Mouse (Mus musculus): ENCODE results near the gene Tet1. TPM values are rescaled to one million over a fixed set of nuclear protein-coding genes. Genes with fewer than 3 reads are reported as not detected.

Tet1 gene
- polyA plus RNA-seq, 1 experiment from 2014 or later, result 2.3 TPM

DNA sequence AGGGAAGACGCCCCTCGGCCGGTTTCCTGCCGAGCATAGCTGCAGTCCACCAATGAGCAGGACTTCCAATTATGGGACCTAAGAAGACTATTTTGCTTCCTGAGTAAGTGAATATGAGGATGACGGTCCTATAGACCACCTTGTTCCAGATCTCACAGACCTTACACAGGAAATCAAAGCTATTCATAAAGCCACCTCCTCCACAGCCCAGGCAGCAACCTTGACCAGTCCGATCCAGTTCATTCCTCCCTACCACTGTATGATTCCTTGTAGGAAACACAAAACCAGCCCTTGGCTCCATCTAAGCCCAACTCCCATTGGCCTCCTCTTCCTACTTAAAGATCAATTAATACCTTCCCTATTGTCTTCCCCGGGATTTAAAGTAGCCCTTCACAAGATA is 2.5 kb downstream of the Tet1 start:
- no peaks in the 10 kb centered on the region for H3K36me3 ChIP-seq (replicated peaks)
- WGBS (ENCODE audit: insufficient replicate concordance), result 72% methylated on average over 7 of the region's 7 CpGs
- no peak for ATAC-seq (ENCODE audit: insufficient read depth)

DNA sequence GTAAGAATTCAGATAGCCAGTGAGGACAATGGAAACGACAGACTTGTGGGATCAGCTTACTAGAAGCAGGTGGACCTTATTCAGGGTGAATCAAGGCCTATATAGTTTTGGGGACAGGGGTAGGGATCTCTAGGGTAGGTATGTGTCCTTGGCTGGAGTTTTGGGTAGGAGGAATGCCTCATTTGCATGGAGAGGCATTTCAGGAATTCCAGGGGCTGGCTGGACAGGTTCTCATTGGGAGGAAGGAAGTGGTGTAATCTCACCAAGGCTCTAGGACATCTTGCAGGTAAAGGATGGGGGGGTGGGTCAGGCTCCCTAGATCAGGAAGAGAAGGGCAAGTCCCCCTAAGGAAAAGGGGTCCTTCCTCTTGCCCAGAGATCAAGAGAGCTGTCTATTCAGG is 6.0 kb downstream of the Tet1 start:
- no peak for ATAC-seq (ENCODE audit: insufficient read depth)
- Histone ChIP-seq H3K4me3 (replicated peaks) (no peak overlapping the region), H3K36me3 (replicated peaks) (no peaks in the 10 kb centered on the region), H3K9ac (no peak overlapping the region), H3K9me3 (replicated peaks) (no peaks in the 10 kb centered on the region), H3K4me1 (replicated peaks) (no peaks in the 10 kb centered on the region), H3K27ac (replicated peaks) (no peak overlapping the region), H3K27me3 (0 out of 2 replicates have a peak, but pooled peaks cover 2% of the 10 kb centered on the region), H3K4me2 (no peak overlapping the region)
- WGBS (ENCODE audit: insufficient replicate concordance), result 38% methylated on average over 1 of the region's 1 CpGs

More for the DNA sequence above, 2.5 kb downstream of the Tet1 start:
- no peak overlapping the region for H3K4me2 ChIP-seq
- H3K9me3 ChIP-seq (replicated peaks), result no peaks in the 10 kb centered on the region
- H3K4me3 ChIP-seq (replicated peaks), result no peak overlapping the region
- peaks cover 3% of the 10 kb centered on the region; the same call in 1 of the 2 replicates for H3K4me1 ChIP-seq (replicated peaks)
- no peak overlapping the region for H3K9ac ChIP-seq
- no peak overlapping the region for H3K27ac ChIP-seq (replicated peaks)
- H3K27me3 ChIP-seq, result 0 out of 2 replicates have a peak, but pooled peaks cover 2% of the 10 kb centered on the region

DNA sequence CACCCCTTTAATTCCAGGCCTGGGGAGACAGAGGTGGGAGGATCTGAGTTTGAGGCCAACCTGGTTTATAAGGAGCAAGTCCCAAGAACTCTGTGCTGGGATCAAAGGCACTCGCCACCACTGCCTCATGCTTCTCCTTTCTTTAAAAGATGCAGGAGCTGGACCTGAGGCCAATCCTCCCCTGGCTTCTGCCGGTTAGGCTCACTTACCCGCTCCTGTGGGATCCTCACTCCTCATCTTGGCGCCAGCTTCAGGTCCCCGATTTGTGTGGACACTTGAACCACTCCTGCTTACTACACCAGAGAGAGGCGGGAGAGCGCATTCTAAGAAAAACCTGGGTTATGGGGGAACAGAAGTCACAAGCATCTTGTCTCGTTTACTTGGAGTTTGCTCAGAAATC is 7.0 kb downstream of the Tet1 start:
- no peak overlapping the region for H3K4me2 ChIP-seq
- no peaks in the 10 kb centered on the region for H3K4me1 ChIP-seq (replicated peaks)
- H3K36me3 ChIP-seq (replicated peaks), result no peaks in the 10 kb centered on the region
- 43% methylated on average over 8 of the region's 8 CpGs for WGBS (ENCODE audit: insufficient replicate concordance)
- no peak overlapping the region for H3K27ac ChIP-seq (replicated peaks)
- no peak for ATAC-seq (ENCODE audit: insufficient read depth)
- H3K4me3 ChIP-seq (replicated peaks), result no peak overlapping the region
- no peaks in the 10 kb centered on the region for H3K9me3 ChIP-seq (replicated peaks)
- 0 out of 2 replicates have a peak, but pooled peaks cover 2% of the 10 kb centered on the region for H3K27me3 ChIP-seq
- H3K9ac ChIP-seq, result no peak overlapping the region

DNA sequence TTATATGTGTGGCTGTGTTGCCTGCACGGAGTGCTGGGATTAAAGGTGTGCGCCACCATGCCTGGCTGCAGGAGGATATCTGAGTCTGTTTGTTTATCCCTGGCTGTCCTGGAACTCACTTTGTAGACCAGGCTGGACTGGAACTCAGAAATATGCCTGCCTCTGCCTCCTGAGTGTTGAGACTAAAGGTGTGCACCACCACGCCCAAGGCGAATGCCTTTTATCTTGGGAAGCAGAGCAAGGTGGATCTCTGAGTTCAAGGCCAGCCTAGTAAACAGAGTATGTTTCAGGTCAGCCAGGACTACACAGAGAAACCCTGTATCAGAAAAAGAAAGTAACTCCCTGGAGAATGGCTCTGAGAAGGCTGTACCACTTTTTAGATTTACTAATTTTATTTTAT is 8.7 kb downstream of the Tet1 start:
- WGBS (ENCODE audit: insufficient replicate concordance), result 82% methylated on average over 4 of the region's 4 CpGs
- Histone ChIP-seq H3K4me1 (replicated peaks) (no peaks in the 10 kb centered on the region), H3K36me3 (replicated peaks) (no peaks in the 10 kb centered on the region), H3K27ac (replicated peaks) (no peak overlapping the region), H3K9ac (no peak overlapping the region), H3K9me3 (replicated peaks) (no peaks in the 10 kb centered on the region), H3K4me2 (no peak overlapping the region), H3K27me3 (0 out of 2 replicates have a peak, but pooled peaks cover 2% of the 10 kb centered on the region), H3K4me3 (replicated peaks) (no peak overlapping the region)
- no peak for ATAC-seq (ENCODE audit: insufficient read depth)

DNA sequence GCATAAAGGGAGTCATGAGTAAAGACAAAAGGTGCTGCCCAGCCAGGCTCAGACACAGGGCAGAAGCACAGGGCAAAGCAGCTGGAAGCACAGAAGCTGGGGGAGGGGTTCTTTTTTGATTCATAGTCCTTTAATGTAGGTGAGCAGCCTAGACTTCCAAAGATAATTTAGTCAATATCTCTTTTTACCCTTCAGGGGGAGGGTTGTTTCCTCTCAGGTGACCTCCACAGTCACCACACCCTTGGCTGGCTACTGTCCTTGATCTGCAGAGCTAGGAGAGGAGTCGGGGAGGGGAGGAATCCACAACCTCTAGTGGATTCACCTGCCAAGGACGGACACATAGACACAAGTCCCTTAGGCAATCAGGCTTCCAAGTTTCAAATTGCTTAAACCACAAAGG is 10.7 kb downstream of the Tet1 start:
- H3K27me3 ChIP-seq, result no peaks in the 10 kb centered on the region
- H3K36me3 ChIP-seq (replicated peaks), result no peaks in the 10 kb centered on the region
- no peaks in the 10 kb centered on the region for H3K4me1 ChIP-seq (replicated peaks)
- H3K9me3 ChIP-seq (replicated peaks), result no peaks in the 10 kb centered on the region
- H3K27ac ChIP-seq (replicated peaks), result no peak overlapping the region
- ATAC-seq (ENCODE audit: insufficient read depth), result no peak
- no peak overlapping the region for H3K9ac ChIP-seq
- H3K4me3 ChIP-seq (replicated peaks), result no peak overlapping the region
- 48% methylated on average over 2 of the region's 2 CpGs for WGBS (ENCODE audit: insufficient replicate concordance)
- no peak overlapping the region for H3K4me2 ChIP-seq

DNA sequence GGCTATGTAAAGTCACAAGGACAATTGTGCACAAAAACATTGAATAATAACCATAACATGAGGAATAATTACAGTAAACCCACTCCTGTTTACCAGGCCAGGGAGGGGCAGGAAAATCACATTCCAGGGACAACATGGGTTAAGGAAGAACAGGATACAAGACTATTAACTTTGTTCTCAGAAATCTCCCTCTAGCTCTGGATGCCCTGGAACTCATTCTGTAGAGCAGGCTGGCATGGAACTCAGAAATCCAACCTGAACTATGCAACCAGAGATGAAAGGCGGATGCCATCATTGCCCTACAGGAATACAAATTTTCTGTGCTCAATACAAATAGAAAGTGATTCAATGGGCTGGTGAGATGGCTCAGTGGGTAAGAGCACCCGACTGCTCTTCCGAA is 11.4 kb downstream of the Tet1 start:
- no peaks in the 10 kb centered on the region for H3K9me3 ChIP-seq (replicated peaks)
- whole genome bisulfite sequencing (ENCODE audit: insufficient replicate concordance), result 77% methylated on average over 3 of the region's 3 CpGs
- no peak overlapping the region for H3K4me3 ChIP-seq (replicated peaks)
- no peak overlapping the region for H3K27ac ChIP-seq (replicated peaks)
- no peak overlapping the region for H3K4me2 ChIP-seq
- no peaks in the 10 kb centered on the region for H3K27me3 ChIP-seq
- no peaks in the 10 kb centered on the region for H3K36me3 ChIP-seq (replicated peaks)
- H3K4me1 ChIP-seq (replicated peaks), result no peaks in the 10 kb centered on the region
- no peak overlapping the region for H3K9ac ChIP-seq
- no peak for ATAC-seq (ENCODE audit: insufficient read depth)

DNA sequence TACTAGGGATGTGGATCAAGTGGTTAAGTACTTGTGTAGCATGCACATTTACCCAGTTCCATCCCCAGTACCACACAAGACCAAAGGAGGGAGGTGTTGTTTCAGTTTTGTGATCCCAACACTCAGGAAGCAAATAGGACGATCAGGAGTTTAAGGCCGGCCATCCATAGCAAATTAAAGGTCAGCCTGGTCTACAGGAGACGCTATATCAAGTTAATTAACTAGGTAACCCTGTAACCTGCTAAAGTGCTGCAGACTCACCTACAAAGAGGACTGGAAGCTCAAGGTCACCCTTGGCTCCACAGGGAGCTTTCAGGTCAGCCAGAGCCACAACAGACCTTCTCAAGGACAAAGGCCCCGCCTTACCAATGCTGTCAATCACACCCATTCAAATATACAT is 12.0 kb downstream of the Tet1 start:
- Histone ChIP-seq H3K4me2 (no peak overlapping the region), H3K27me3 (no peaks in the 10 kb centered on the region), H3K27ac (replicated peaks) (no peak overlapping the region), H3K9ac (no peak overlapping the region), H3K36me3 (replicated peaks) (no peaks in the 10 kb centered on the region), H3K4me1 (replicated peaks) (no peaks in the 10 kb centered on the region), H3K4me3 (replicated peaks) (no peak overlapping the region), H3K9me3 (replicated peaks) (no peaks in the 10 kb centered on the region)
- 66% methylated on average over 4 of the region's 4 CpGs for WGBS (ENCODE audit: insufficient replicate concordance)
- no peak for ATAC-seq (ENCODE audit: insufficient read depth)

DNA sequence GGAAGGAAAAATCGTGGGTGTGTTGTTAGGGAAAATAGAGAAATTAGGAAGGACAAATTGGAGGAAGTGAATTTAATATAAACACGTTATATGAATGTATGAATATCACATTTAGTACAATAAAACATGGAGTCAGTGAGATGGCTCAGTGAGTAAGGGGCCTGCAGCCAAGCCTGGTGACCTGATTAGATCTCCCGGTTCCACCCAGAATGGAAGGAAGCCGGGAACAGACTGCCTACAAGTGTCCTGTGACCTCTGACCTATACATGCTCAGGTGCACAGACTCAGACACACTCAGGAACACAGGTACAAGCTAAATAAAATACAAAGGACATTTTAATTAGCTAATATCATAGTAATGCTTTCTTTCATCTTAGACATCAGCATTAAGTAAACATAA is 12.8 kb downstream of the Tet1 start:
- Histone ChIP-seq H3K9ac (no peak overlapping the region), H3K4me3 (replicated peaks) (no peak overlapping the region), H3K27me3 (no peaks in the 10 kb centered on the region), H3K36me3 (replicated peaks) (no peaks in the 10 kb centered on the region), H3K4me1 (replicated peaks) (no peaks in the 10 kb centered on the region), H3K9me3 (replicated peaks) (no peaks in the 10 kb centered on the region), H3K4me2 (no peak overlapping the region), H3K27ac (replicated peaks) (no peak overlapping the region)
- WGBS (ENCODE audit: insufficient replicate concordance), result 36% methylated on average over 4 of the region's 4 CpGs
- no peak for ATAC-seq (ENCODE audit: insufficient read depth)

DNA sequence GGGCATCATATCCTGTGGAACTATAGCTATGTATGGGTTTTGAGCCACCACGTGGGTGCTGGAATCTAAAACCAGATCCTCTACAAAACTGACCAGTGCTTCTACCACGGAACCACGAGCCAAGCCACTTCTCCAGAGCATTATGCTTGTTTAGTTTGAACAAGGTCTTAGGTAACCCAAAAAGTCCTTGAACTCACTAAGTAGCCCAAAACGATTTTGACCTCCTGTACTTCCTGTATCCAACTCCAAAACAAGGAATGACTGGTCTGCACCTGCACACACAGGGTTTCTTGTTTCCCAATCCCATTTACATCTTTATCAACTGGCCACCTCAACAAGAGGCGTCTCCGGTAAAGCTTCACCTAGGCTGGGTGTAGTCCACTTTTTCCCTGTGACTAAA is 13.4 kb downstream of the Tet1 start:
- WGBS (ENCODE audit: insufficient replicate concordance), result 49% methylated on average over 6 of the region's 6 CpGs

DNA sequence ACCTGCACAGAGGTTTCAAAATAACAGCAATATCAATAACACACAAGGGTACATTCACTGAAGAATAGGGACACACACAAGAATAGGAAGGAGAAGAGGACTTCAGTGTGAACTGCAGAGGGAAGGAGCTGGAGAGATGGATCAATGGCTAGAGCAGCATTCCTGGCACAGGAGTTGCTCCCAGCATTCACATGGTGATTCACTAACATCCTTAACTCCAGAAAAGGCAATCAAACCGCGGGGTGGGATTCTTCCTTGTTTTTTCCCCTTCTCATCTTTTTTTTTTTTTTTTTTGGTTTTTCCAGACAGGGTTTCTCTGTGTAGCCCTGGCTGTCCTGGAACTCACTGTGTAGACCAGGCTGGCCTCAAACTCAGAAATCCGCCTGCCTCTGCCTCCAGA is 14.3 kb downstream of the Tet1 start:
- WGBS (ENCODE audit: insufficient replicate concordance), result 46% methylated on average over 3 of the region's 3 CpGs
- no peaks in the 10 kb centered on the region for H3K36me3 ChIP-seq (replicated peaks)
- H3K9me3 ChIP-seq (replicated peaks), result no peaks in the 10 kb centered on the region
- H3K4me3 ChIP-seq (replicated peaks), result no peak overlapping the region
- no peaks in the 10 kb centered on the region for H3K4me1 ChIP-seq (replicated peaks)
- no peak overlapping the region for H3K27ac ChIP-seq (replicated peaks)
- ATAC-seq (ENCODE audit: insufficient read depth), result no peak
- H3K9ac ChIP-seq, result no peak overlapping the region
- no peak overlapping the region for H3K4me2 ChIP-seq
- peaks cover 2% of the 10 kb centered on the region; the same call in 1 of the 2 replicates for H3K27me3 ChIP-seq

More for the DNA sequence above, 13.4 kb downstream of the Tet1 start:
- no peaks in the 10 kb centered on the region for H3K36me3 ChIP-seq (replicated peaks)
- no peaks in the 10 kb centered on the region for H3K27me3 ChIP-seq
- H3K4me3 ChIP-seq (replicated peaks), result no peak overlapping the region
- no peak overlapping the region for H3K4me2 ChIP-seq
- H3K27ac ChIP-seq (replicated peaks), result no peak overlapping the region
- no peak overlapping the region for H3K9ac ChIP-seq
- H3K4me1 ChIP-seq (replicated peaks), result no peaks in the 10 kb centered on the region
- no peaks in the 10 kb centered on the region for H3K9me3 ChIP-seq (replicated peaks)
- no peak for ATAC-seq (ENCODE audit: insufficient read depth)

DNA sequence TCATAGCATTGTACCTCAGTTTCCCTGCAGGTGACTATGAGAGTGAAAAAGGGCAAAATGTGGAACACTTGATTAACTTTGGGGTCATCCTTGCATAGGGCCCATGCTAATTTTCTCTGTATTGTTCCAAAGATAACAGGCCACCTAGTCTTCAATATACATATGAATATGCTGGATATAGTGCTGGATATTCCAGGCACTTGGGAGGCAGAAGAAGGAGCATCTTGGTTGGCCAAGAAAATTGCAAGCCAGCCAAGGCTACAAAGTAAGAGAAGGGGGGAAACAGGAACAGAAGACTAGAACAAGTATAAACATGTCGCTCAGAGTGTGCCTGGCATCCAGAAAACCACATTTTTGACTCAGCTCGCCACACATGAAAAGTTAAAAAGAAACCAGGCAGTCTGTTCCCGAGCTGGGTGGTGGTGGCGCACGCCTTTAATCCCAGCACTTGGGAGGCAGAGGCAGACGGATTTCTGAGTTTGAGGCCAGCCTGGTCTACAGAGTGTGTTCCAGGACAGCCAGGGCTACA is 15.4 kb downstream of the Tet1 start:
- peaks cover 6% of the 10 kb centered on the region; the same call in 1 of the 2 replicates for H3K27me3 ChIP-seq
- no peaks in the 10 kb centered on the region for H3K9me3 ChIP-seq (replicated peaks)
- no peak overlapping the region for H3K9ac ChIP-seq
- no peak for ATAC-seq (ENCODE audit: insufficient read depth)
- H3K4me1 ChIP-seq (replicated peaks), result no peaks in the 10 kb centered on the region
- H3K4me2 ChIP-seq, result no peak overlapping the region
- WGBS (ENCODE audit: insufficient replicate concordance), result 38% methylated on average over 6 of the region's 6 CpGs
- no peak overlapping the region for H3K27ac ChIP-seq (replicated peaks)
- no peak overlapping the region for H3K4me3 ChIP-seq (replicated peaks)
- no peaks in the 10 kb centered on the region for H3K36me3 ChIP-seq (replicated peaks)

DNA sequence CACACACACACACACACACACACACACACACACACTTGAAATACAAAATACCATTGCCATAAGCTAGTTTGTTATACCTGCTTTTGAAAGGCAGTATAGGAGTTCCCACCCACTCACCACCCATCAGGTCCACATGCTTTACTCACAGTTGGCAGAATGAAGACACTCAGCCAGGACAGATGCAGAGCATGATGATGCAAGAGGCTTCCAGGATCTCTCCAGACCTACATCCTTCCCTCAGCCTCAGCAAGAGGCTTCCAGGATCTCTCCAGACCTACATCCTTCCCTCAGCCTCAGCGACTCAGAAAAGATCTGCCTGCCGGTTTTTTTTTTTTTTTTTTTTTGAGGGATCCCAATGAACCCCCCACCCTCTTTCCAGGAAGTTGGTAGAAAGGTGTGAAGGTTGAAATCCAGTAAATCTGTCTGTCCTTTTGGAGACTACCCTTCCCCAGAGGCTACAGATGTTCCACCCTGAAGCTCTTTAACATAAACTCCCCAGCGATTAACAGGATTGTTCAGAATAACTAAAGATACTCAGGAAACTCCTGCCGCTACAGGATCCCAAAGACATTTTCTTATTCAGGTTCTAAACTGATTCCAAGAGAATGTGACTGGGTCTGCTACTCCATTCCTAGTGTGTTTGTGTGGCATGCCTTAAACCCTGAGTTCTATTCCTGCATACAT is 16.1 kb downstream of the Tet1 start:
- Histone ChIP-seq H3K9ac (no peak overlapping the region), H3K4me2 (no peak overlapping the region), H3K27me3 (peaks cover 11% of the 10 kb centered on the region), H3K27ac (replicated peaks) (no peak overlapping the region), H3K9me3 (replicated peaks) (no peaks in the 10 kb centered on the region), H3K36me3 (replicated peaks) (no peaks in the 10 kb centered on the region), H3K4me1 (replicated peaks) (no peaks in the 10 kb centered on the region), H3K4me3 (replicated peaks) (no peak overlapping the region)
- 44% methylated on average over 4 of the region's 4 CpGs for WGBS (ENCODE audit: insufficient replicate concordance)
- no peak for ATAC-seq (ENCODE audit: insufficient read depth)

Measured in liver, embryonic 15.5 days (tissue).